Mouse (Mus musculus): ENCODE measurements at regions not wholly inside any gene's neighbourhood (a gene's known extent, or its start where the extent isn't known, plus 50 kb on each side); places are given as distances from the start of the nearest gene placed in this dataset.

DNA sequence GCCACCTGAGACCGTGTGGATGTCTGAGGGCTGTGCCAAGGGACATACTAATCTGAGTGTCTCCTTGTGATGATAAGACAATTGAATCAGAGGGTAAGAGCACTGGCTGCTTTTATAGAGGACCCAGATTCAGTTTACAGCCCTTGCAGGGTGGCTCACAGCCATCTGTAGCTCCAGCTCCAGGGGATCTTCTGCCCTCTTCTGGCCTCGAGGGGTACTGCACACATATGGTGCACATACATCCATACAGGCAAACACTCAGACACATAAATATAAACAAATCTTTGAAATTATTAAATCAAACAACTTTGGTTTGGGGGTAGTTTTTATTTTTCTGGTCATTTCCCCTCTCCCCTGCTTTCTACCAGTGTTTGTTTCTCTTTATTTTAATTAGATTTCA, 86.4 kb upstream of the Zfp64 start:
- Histone ChIP-seq H3K27ac (ENCODE audit: low read length) (no peak overlapping the region), H3K9me3 (replicated peaks; ENCODE audit: control insufficient read depth, low read length, poor library complexity, severe bottlenecking) (no peaks in the 10 kb centered on the region), H3K4me1 (ENCODE audit: control insufficient read depth, insufficient read depth, low read length) (peaks cover 6% of the 10 kb centered on the region; the same call in 1 of the 2 replicates), H3K36me3 (ENCODE audit: control insufficient read depth, insufficient read depth, low read length) (no peaks in the 10 kb centered on the region), H3K9ac (ENCODE audit: low read depth, low read length) (no peak overlapping the region), H3K4me3 (ENCODE audit: low read depth, low read length) (no peak overlapping the region), H3K4me2 (ENCODE audit: low read length) (no peak overlapping the region), H3K27me3 (ENCODE audit: control insufficient read depth, insufficient read depth, low read depth, low read length) (no peaks in the 10 kb centered on the region)
- WGBS = 79% methylated on average over 2 of the region's 2 CpGs
- ATAC-seq = no peak

GRCm38 (mm10) chr2:169037975-169038374, 82.6 kb upstream of the Zfp64 start:
- Histone ChIP-seq H3K9ac (ENCODE audit: low read depth, low read length) (no peak overlapping the region; the same call in 1 of the 2 replicates), H3K4me1 (ENCODE audit: control insufficient read depth, insufficient read depth, low read length) (peaks cover 6% of the 10 kb centered on the region; the same call in 1 of the 2 replicates), H3K36me3 (ENCODE audit: control insufficient read depth, insufficient read depth, low read length) (no peaks in the 10 kb centered on the region), H3K27me3 (ENCODE audit: control insufficient read depth, insufficient read depth, low read depth, low read length) (no peaks in the 10 kb centered on the region), H3K27ac (ENCODE audit: low read length) (peak overlapping the region; percentile 71), H3K4me3 (ENCODE audit: low read depth, low read length) (no peak overlapping the region), H3K9me3 (replicated peaks; ENCODE audit: control insufficient read depth, low read length, poor library complexity, severe bottlenecking) (no peaks in the 10 kb centered on the region), H3K4me2 (ENCODE audit: low read length) (peak overlapping the region; percentile 37)
- 23% methylated on average over 11 of the region's 11 CpGs for WGBS
- ATAC-seq = peak; percentile 84

- H3K27me3 ChIP-seq (ENCODE audit: control insufficient read depth, insufficient read depth, low read depth, low read length) = no peaks in the 10 kb centered on the region
- H3K36me3 ChIP-seq (ENCODE audit: control insufficient read depth, insufficient read depth, low read length) = no peaks in the 10 kb centered on the region
- H3K9ac ChIP-seq (ENCODE audit: low read depth, low read length) = no peak overlapping the region; the same call in 1 of the 2 replicates
- H3K4me3 ChIP-seq (ENCODE audit: low read depth, low read length) = no peak overlapping the region
- peaks cover 6% of the 10 kb centered on the region; the same call in 1 of the 2 replicates for H3K4me1 ChIP-seq (ENCODE audit: control insufficient read depth, insufficient read depth, low read length)
- H3K27ac ChIP-seq (ENCODE audit: low read length) = peak overlapping the region; percentile 71
- no peaks in the 10 kb centered on the region for H3K9me3 ChIP-seq (replicated peaks; ENCODE audit: control insufficient read depth, low read length, poor library complexity, severe bottlenecking)
- H3K4me2 ChIP-seq (ENCODE audit: low read length) = peak overlapping the region; percentile 37
- ATAC-seq = 0 out of 2 replicates have a peak, but pooled peaks have one; percentile 68
- WGBS = 44% methylated on average over 9 of the region's 9 CpGs
Observed at GRCm38 (mm10) chr2:169037519-169037918, 82.1 kb upstream of the Zfp64 start.

GRCm38 (mm10) chr2:169035315-169035714, 79.9 kb upstream of the Zfp64 start:
- H3K9ac ChIP-seq (ENCODE audit: low read depth, low read length) = no peak overlapping the region
- H3K27ac ChIP-seq (ENCODE audit: low read length) = no peak overlapping the region
- H3K27me3 ChIP-seq (ENCODE audit: control insufficient read depth, insufficient read depth, low read depth, low read length) = no peaks in the 10 kb centered on the region
- no peaks in the 10 kb centered on the region for H3K36me3 ChIP-seq (ENCODE audit: control insufficient read depth, insufficient read depth, low read length)
- no peak for ATAC-seq
- H3K4me1 ChIP-seq (ENCODE audit: control insufficient read depth, insufficient read depth, low read length) = peaks cover 6% of the 10 kb centered on the region; the same call in 1 of the 2 replicates
- H3K4me3 ChIP-seq (ENCODE audit: low read depth, low read length) = no peak overlapping the region
- no peak overlapping the region for H3K4me2 ChIP-seq (ENCODE audit: low read length)
- WGBS = 44% methylated on average over 3 of the region's 3 CpGs
- no peaks in the 10 kb centered on the region for H3K9me3 ChIP-seq (replicated peaks; ENCODE audit: control insufficient read depth, low read length, poor library complexity, severe bottlenecking)

GRCm38 (mm10) chr2:169033997-169034396, 78.6 kb upstream of the Zfp64 start:
- ATAC-seq = no peak
- Histone ChIP-seq H3K4me1 (ENCODE audit: control insufficient read depth, insufficient read depth, low read length) (peaks cover 6% of the 10 kb centered on the region; the same call in 1 of the 2 replicates), H3K27me3 (ENCODE audit: control insufficient read depth, insufficient read depth, low read depth, low read length) (no peaks in the 10 kb centered on the region), H3K9ac (ENCODE audit: low read depth, low read length) (no peak overlapping the region), H3K36me3 (ENCODE audit: control insufficient read depth, insufficient read depth, low read length) (no peaks in the 10 kb centered on the region), H3K4me2 (ENCODE audit: low read length) (no peak overlapping the region), H3K27ac (ENCODE audit: low read length) (no peak overlapping the region), H3K4me3 (ENCODE audit: low read depth, low read length) (no peak overlapping the region), H3K9me3 (replicated peaks; ENCODE audit: control insufficient read depth, low read length, poor library complexity, severe bottlenecking) (no peaks in the 10 kb centered on the region)
- WGBS = 57% methylated on average over 18 of the region's 18 CpGs

DNA sequence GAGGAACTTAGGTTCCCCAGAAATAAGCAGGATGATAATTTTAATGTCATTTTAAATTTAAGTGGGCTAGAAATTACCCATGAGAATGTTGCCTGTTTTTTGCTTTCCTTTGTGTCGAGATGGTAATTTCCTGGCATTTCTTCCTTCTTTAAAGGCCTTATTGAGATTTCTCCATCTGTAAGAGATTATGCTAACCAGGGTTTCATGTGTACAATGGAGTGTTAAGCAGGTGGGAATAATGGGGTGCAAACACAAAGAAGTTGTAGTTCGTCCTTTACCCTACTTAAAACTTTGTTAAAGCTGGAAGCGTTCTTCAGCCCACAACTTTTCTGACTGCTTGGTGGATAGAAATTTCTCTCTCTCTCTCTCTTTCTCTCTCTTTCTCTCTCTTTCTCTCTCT, 77.8 kb upstream of the Zfp64 start:
- WGBS = 16% methylated on average over 3 of the region's 3 CpGs
- H3K4me2 ChIP-seq (ENCODE audit: low read length) = no peak overlapping the region
- peaks cover 6% of the 10 kb centered on the region; the same call in 1 of the 2 replicates for H3K4me1 ChIP-seq (ENCODE audit: control insufficient read depth, insufficient read depth, low read length)
- no peak overlapping the region for H3K9ac ChIP-seq (ENCODE audit: low read depth, low read length)
- H3K4me3 ChIP-seq (ENCODE audit: low read depth, low read length) = no peak overlapping the region
- no peak overlapping the region for H3K27ac ChIP-seq (ENCODE audit: low read length)
- H3K36me3 ChIP-seq (ENCODE audit: control insufficient read depth, insufficient read depth, low read length) = no peaks in the 10 kb centered on the region
- H3K27me3 ChIP-seq (ENCODE audit: control insufficient read depth, insufficient read depth, low read depth, low read length) = no peaks in the 10 kb centered on the region
- ATAC-seq = no peak
- H3K9me3 ChIP-seq (replicated peaks; ENCODE audit: control insufficient read depth, low read length, poor library complexity, severe bottlenecking) = no peaks in the 10 kb centered on the region

DNA sequence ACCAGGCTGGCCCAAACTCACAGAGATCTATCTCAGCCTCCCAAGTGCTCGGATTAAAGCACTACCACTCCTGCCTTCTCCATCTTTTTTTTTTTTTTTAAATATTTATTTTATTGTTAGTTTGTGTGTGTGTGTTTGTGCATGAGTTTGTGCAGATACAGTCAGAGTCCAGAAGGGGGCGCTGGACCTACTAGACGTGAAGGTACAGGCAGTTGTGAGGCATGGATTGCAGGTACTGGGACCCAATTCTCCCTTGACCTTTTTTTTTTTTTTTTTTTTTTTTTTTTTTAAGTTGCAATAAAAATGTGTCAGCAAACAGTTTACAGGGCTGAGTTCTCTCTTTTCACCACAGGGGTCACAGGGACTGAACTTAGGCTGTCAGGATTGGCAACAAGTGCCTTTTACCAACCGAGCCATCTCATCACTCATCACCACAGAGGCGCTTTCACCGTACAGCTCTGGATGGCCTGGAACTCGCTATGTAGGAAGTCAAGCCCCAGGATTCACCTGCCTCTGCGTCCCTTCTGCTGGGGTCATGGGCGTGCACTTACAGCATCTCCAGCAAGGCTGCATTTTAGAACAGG, 73.2 kb upstream of the Zfp64 start:
- H3K36me3 ChIP-seq (ENCODE audit: control insufficient read depth, insufficient read depth, low read length) = no peaks in the 10 kb centered on the region
- no peak overlapping the region for H3K9ac ChIP-seq (ENCODE audit: low read depth, low read length)
- no peaks in the 10 kb centered on the region for H3K27me3 ChIP-seq (ENCODE audit: control insufficient read depth, insufficient read depth, low read depth, low read length)
- H3K4me3 ChIP-seq (ENCODE audit: low read depth, low read length) = no peak overlapping the region
- WGBS = 79% methylated on average over 9 of the region's 9 CpGs
- no peaks in the 10 kb centered on the region for H3K4me1 ChIP-seq (ENCODE audit: control insufficient read depth, insufficient read depth, low read length)
- no peak overlapping the region for H3K27ac ChIP-seq (ENCODE audit: low read length)
- ATAC-seq = no peak
- H3K9me3 ChIP-seq (replicated peaks; ENCODE audit: control insufficient read depth, low read length, poor library complexity, severe bottlenecking) = no peaks in the 10 kb centered on the region
- H3K4me2 ChIP-seq (ENCODE audit: low read length) = no peak overlapping the region

GRCm38 (mm10) chr2:169019037-169019436, 63.6 kb upstream of the Zfp64 start:
- Histone ChIP-seq H3K36me3 (ENCODE audit: control insufficient read depth, insufficient read depth, low read length) (no peaks in the 10 kb centered on the region), H3K4me3 (ENCODE audit: low read depth, low read length) (no peak overlapping the region), H3K9ac (ENCODE audit: low read depth, low read length) (no peak overlapping the region), H3K27me3 (ENCODE audit: control insufficient read depth, insufficient read depth, low read depth, low read length) (no peaks in the 10 kb centered on the region), H3K9me3 (replicated peaks; ENCODE audit: control insufficient read depth, low read length, poor library complexity, severe bottlenecking) (no peaks in the 10 kb centered on the region; the same call in 1 of the 2 replicates), H3K4me1 (ENCODE audit: control insufficient read depth, insufficient read depth, low read length) (no peaks in the 10 kb centered on the region), H3K4me2 (ENCODE audit: low read length) (no peak overlapping the region), H3K27ac (ENCODE audit: low read length) (no peak overlapping the region)
- ATAC-seq = no peak
- WGBS = 75% methylated on average over 3 of the region's 3 CpGs

- Histone ChIP-seq H3K27me3 (ENCODE audit: control insufficient read depth, insufficient read depth, low read depth, low read length) (no peaks in the 10 kb centered on the region), H3K9me3 (replicated peaks; ENCODE audit: control insufficient read depth, low read length, poor library complexity, severe bottlenecking) (no peaks in the 10 kb centered on the region; the same call in 1 of the 2 replicates), H3K9ac (ENCODE audit: low read depth, low read length) (0 out of 2 replicates have a peak overlapping the region, but pooled peaks have one; percentile 25), H3K36me3 (ENCODE audit: control insufficient read depth, insufficient read depth, low read length) (no peaks in the 10 kb centered on the region), H3K4me3 (ENCODE audit: low read depth, low read length) (no peak overlapping the region), H3K4me2 (ENCODE audit: low read length) (no peak overlapping the region), H3K4me1 (ENCODE audit: control insufficient read depth, insufficient read depth, low read length) (peaks cover 10% of the 10 kb centered on the region), H3K27ac (ENCODE audit: low read length) (peak overlapping the region; percentile 54)
- ATAC-seq = no peak
- 21% methylated on average over 9 of the region's 9 CpGs for WGBS
Observed at GRCm38 (mm10) chr2:169010271-169010670, 54.9 kb upstream of the Zfp64 start.

Measured in midbrain, embryonic 16.5 days (tissue).